Mouse (Mus musculus) erythroblast, embryonic 14.5 days (primary cell): ENCODE measurements around the gene Exoc7. TPM values are rescaled to one million over a fixed set of nuclear protein-coding genes. Genes with fewer than 3 reads are reported as not detected.

Experiments
- H3K27me3 ChIP-seq: 2 replicates; pipeline ENCODE4 v1.6.1; 2012; ENCODE audit warnings: inconsistent platforms; ENCODE audit not compliant: control insufficient read depth
- H3K36me3 ChIP-seq: 2 replicates; pipeline ENCODE4 v1.6.1; 2012; ENCODE audit warnings: mild to moderate bottlenecking, inconsistent platforms; ENCODE audit not compliant: control insufficient read depth
- H3K4me1 ChIP-seq: 2 replicates; pipeline ENCODE4 v1.6.1; 2012; ENCODE audit warnings: inconsistent platforms; ENCODE audit not compliant: control insufficient read depth
- H3K4me3 ChIP-seq: replicated peaks from 2 replicates; pipeline ENCODE3; 2012; ENCODE audit warnings: moderate library complexity, mild to moderate bottlenecking, inconsistent platforms
- H3K9me3 ChIP-seq: 2 replicates; pipeline ENCODE4 v1.6.1; 2012; ENCODE audit warnings: low read length, inconsistent platforms, mixed read lengths; ENCODE audit not compliant: control insufficient read depth
- GATA1 ChIP-seq: IDR thresholded peaks from 2 replicates; pipeline ENCODE4 v1.6.1; 2012; ENCODE audit warnings: low read length, inconsistent platforms, mixed read lengths
- TAL1 ChIP-seq: IDR thresholded peaks from 3 replicates; pipeline ENCODE4 v1.6.1; 2012; ENCODE audit warnings: low read length, inconsistent platforms, mixed read lengths
- polyA plus RNA-seq: library from polyadenylated mRNA; stranded (reverse); fragments of >175 nt; gene quantifications from 2 replicates; pipeline ENCODE4 v1.2.3, GENCODE M21; 2012

Exoc7 gene
- polyA plus RNA-seq, 1 experiment, result 0.84 TPM

GRCm38 (mm10) chr11:116326963-116327603 lies 20.1 kb upstream of the Exoc7 start:
- Histone ChIP-seq H3K27me3 (peaks cover 7% of the 10 kb centered on the region), H3K36me3 (no peaks in the 10 kb centered on the region), H3K9me3 (no peaks in the 10 kb centered on the region), H3K4me3 (no peak overlapping the region), H3K4me1 (no peaks in the 10 kb centered on the region)
- TF ChIP-seq TAL1 (no peak), GATA1 (no peak)

GRCm38 (mm10) chr11:116318719-116319659 lies 12.0 kb upstream of the Exoc7 start:
- H3K36me3 ChIP-seq, result no peaks in the 10 kb centered on the region
- H3K4me1 ChIP-seq, result peaks cover 12% of the 10 kb centered on the region
- H3K9me3 ChIP-seq, result no peaks in the 10 kb centered on the region
- TF ChIP-seq TAL1, result no peak
- TF ChIP-seq GATA1, result no peak
- peaks cover 4% of the 10 kb centered on the region; the same call in 1 of the 2 replicates for H3K27me3 ChIP-seq
- H3K4me3 ChIP-seq, result peak overlapping the region; percentile 45

DNA sequence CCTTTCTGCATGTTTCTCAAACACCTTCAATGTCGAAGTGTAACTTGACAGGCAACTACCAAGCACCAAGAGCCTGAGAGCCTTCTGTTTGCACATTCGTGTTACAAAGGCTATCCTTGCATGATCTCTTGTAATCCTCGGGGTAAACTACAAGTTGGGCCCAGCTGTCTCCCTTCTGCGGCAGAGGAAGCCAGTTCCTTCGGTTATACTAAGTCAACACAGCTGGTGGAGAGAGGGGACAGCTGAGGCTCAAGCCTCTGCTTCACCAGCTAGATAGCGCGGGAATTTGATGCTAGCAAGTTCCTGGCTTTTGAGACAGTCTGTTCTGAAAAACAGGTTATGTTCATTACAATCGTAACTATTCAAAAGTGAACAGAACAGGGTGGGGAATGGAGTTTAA lies 5.3 kb upstream of the Exoc7 start:
- Histone ChIP-seq H3K9me3 (no peaks in the 10 kb centered on the region), H3K27me3 (no peaks in the 10 kb centered on the region), H3K4me1 (peaks cover 16% of the 10 kb centered on the region), H3K4me3 (no peak overlapping the region), H3K36me3 (no peaks in the 10 kb centered on the region)
- TF ChIP-seq TAL1, result no peak
- TF ChIP-seq GATA1, result no peak

- no peaks in the 10 kb centered on the region for H3K27me3 ChIP-seq
- H3K4me1 ChIP-seq, result peaks cover 26% of the 10 kb centered on the region
- H3K9me3 ChIP-seq, result no peaks in the 10 kb centered on the region
- no peak for TF ChIP-seq GATA1
- TF ChIP-seq TAL1, result no peak
- no peaks in the 10 kb centered on the region for H3K36me3 ChIP-seq
- no peak overlapping the region for H3K4me3 ChIP-seq
Observed at GRCm38 (mm10) chr11:116311169-116311568, 4.1 kb upstream of the Exoc7 start.

DNA sequence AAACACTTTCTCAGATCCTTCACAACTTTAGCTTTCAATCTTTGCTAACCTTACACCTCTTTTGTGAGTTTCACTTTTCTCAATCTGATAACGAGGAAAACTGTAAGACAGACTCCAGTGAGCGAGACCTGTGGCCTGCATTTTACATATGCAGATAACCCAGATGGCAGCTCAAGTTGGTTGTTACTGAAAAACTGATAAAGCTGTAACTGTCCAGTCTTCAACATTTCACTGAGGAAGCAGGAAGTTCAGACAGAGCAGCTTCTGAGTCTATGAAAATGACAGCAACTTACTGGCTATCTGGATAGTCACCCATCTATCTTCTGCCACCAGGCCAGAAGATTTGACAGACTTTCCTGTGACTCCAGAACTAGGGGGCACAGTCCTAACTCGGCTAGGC lies 2.6 kb upstream of the Exoc7 start:
- no peak for TF ChIP-seq TAL1
- TF ChIP-seq GATA1, result no peak
- Histone ChIP-seq H3K9me3 (peaks cover 5% of the 10 kb centered on the region; the same call in 1 of the 2 replicates), H3K27me3 (no peaks in the 10 kb centered on the region), H3K4me3 (no peak overlapping the region), H3K36me3 (peaks cover 7% of the 10 kb centered on the region), H3K4me1 (peaks cover 32% of the 10 kb centered on the region)

GRCm38 (mm10) chr11:116307762-116308531 lies 914 bp upstream of the Exoc7 start:
- Histone ChIP-seq H3K27me3 (no peaks in the 10 kb centered on the region), H3K9me3 (peaks cover 5% of the 10 kb centered on the region; the same call in 1 of the 2 replicates), H3K4me3 (no peak overlapping the region), H3K36me3 (peaks cover 21% of the 10 kb centered on the region), H3K4me1 (peaks cover 32% of the 10 kb centered on the region)
- TF ChIP-seq TAL1 (no peak), GATA1 (no peak)

- H3K4me1 ChIP-seq, result peaks cover 32% of the 10 kb centered on the region
- peaks cover 32% of the 10 kb centered on the region for H3K36me3 ChIP-seq
- peaks cover 5% of the 10 kb centered on the region; the same call in 1 of the 2 replicates for H3K9me3 ChIP-seq
- no peaks in the 10 kb centered on the region for H3K27me3 ChIP-seq
- H3K4me3 ChIP-seq, result peak overlapping the region; percentile 83
- TF ChIP-seq TAL1 (no peak), GATA1 (no peak)
Observed at GRCm38 (mm10) chr11:116306126-116306982, 679 bp downstream of the Exoc7 start.

DNA sequence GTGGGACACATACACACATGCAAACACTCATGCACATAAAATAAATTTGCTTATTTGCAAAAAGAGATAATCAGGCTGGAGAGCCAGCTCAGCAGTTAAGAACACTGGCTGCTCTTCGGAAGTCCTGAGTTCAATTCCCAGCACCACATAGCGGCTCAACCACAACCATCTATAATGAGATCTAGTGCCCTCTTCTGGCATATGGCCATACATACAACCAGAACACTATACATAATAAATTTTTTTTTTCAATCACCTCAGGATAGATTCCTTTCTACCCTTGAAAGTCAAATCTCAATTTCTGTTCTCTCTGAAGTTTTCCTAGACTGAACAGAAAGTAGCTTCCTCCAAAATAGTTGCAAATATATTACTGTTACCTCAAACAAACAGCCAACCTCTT lies 1.6 kb downstream of the Exoc7 start:
- H3K4me1 ChIP-seq, result peaks cover 32% of the 10 kb centered on the region
- TF ChIP-seq GATA1 (no peak), TAL1 (no peak)
- H3K36me3 ChIP-seq, result peaks cover 39% of the 10 kb centered on the region
- H3K9me3 ChIP-seq, result peaks cover 5% of the 10 kb centered on the region; the same call in 1 of the 2 replicates
- no peaks in the 10 kb centered on the region for H3K27me3 ChIP-seq
- peak overlapping the region; percentile 83 for H3K4me3 ChIP-seq
